Mouse (Mus musculus) myocyte (in vitro differentiated cells): ENCODE results near the gene Phex. TPM values are rescaled to one million over a fixed set of nuclear protein-coding genes. Genes with fewer than 3 reads are reported as not detected.

Experiments
- H3K27me3 ChIP-seq: one replicate; pipeline ENCODE4 v1.6.1; 2011; ENCODE audit not compliant: control insufficient read depth, insufficient read depth, insufficient read length
- H3K36me3 ChIP-seq: one replicate; pipeline ENCODE4 v1.6.1; 2011; ENCODE audit not compliant: control insufficient read depth, insufficient read depth
- H3K4me2 ChIP-seq: one replicate; pipeline ENCODE4 v1.6.1; 2011; ENCODE audit warnings: low read depth, control low read depth
- H3K4me3 ChIP-seq: one replicate; pipeline ENCODE4 v1.5.1; 2011; ENCODE audit warnings: mild to moderate bottlenecking, control low read depth, moderate library complexity
- H3K79me2 ChIP-seq: one replicate; pipeline ENCODE4 v1.6.1; 2011; ENCODE audit not compliant: control insufficient read depth, insufficient read depth
- H3ac ChIP-seq: one replicate; pipeline ENCODE4 v1.6.1; 2011; ENCODE audit not compliant: control insufficient read depth, insufficient read length
- CEBPB ChIP-seq: IDR thresholded peaks from 2 replicates; pipeline ENCODE4 v1.6.1; 2011; ENCODE audit warnings: mild to moderate bottlenecking, moderate library complexity; ENCODE audit not compliant: poor library complexity, insufficient read depth, severe bottlenecking
- E2F4 ChIP-seq: IDR thresholded peaks from one replicate; pipeline ENCODE4 v1.6.1; 2011; ENCODE audit warnings: mild to moderate bottlenecking, control low read depth, moderate library complexity; ENCODE audit not compliant: insufficient read depth
- MAX ChIP-seq: IDR thresholded peaks from one replicate; pipeline ENCODE4 v1.6.1; 2011; ENCODE audit warnings: low read depth, mild to moderate bottlenecking, control low read depth
- MYOD1 ChIP-seq, 3 experiments: IDR thresholded peaks; one replicate each; pipeline ENCODE4 v1.6.1; 2011; ENCODE audit warnings: control low read depth in 2 of 3, low read depth in 2 of 3, mild to moderate bottlenecking in 2 of 3, moderate library complexity in 1 of 3; ENCODE audit not compliant: insufficient read length in 2 of 3, control insufficient read depth in 1 of 3
- MYOG ChIP-seq, 3 experiments: IDR thresholded peaks; one replicate each; pipeline ENCODE4 v1.6.1; 2011; ENCODE audit warnings: control low read depth in 2 of 3, low read depth in 2 of 3, mild to moderate bottlenecking in 2 of 3; ENCODE audit not compliant: insufficient read length in 2 of 3, control insufficient read depth in 1 of 3, insufficient read depth in 1 of 3
- POLR2A ChIP-seq: IDR thresholded peaks from one replicate; pipeline ENCODE4 v1.6.1; 2011; ENCODE audit warnings: low read depth, mild to moderate bottlenecking, control low read depth, moderate library complexity; ENCODE audit not compliant: insufficient read length
- POLR2AphosphoS2 ChIP-seq: IDR thresholded peaks from one replicate; pipeline ENCODE4 v1.6.1; 2011; ENCODE audit warnings: low read depth, control low read depth; ENCODE audit not compliant: insufficient read length
- REST ChIP-seq: IDR thresholded peaks from one replicate; pipeline ENCODE4 v1.6.1; 2011; ENCODE audit warnings: mild to moderate bottlenecking, control low read depth, moderate library complexity; ENCODE audit not compliant: insufficient read depth, insufficient read length
- SRF ChIP-seq: IDR thresholded peaks from one replicate; pipeline ENCODE4 v1.6.1; 2011; ENCODE audit warnings: low read depth; ENCODE audit not compliant: control insufficient read depth, insufficient read length
- TCF12 ChIP-seq: IDR thresholded peaks from one replicate; pipeline ENCODE4 v1.6.1; 2011; ENCODE audit warnings: mild to moderate bottlenecking, control low read depth; ENCODE audit not compliant: poor library complexity, insufficient read depth, severe bottlenecking
- TCF3 ChIP-seq: IDR thresholded peaks from one replicate; pipeline ENCODE4 v1.6.1; 2011; ENCODE audit warnings: low read depth, control low read depth; ENCODE audit not compliant: insufficient read length
- USF1 ChIP-seq: IDR thresholded peaks from one replicate; pipeline ENCODE4 v1.6.1; 2011; ENCODE audit warnings: low read depth, mild to moderate bottlenecking, control low read depth, moderate library complexity
- polyA plus RNA-seq: library from polyadenylated mRNA; unstranded; fragments of >200 nt; fragmentation: generic; extraction: Trizol; gene quantifications from one replicate; pipeline ENCODE4 v1.2.1, GENCODE M21; 2012; ENCODE audit warnings: missing spikeins

The Phex gene
- polyA plus RNA-seq, 1 experiment: 0.25 TPM

- Histone ChIP-seq H3K4me3 (no peak overlapping the region), H3K4me2 (no peak overlapping the region), H3K79me2 (no peaks in the 10 kb centered on the region), H3ac (no peak overlapping the region), H3K36me3 (no peaks in the 10 kb centered on the region), H3K27me3 (no peaks in the 10 kb centered on the region)
- TF ChIP-seq MAX: no peak
- no peak for TF ChIP-seq TCF3
- no peak for TF ChIP-seq MYOG (IDR thresholded peaks at IDR 0.05; ENCODE audit: control insufficient read depth in 1 of 3, insufficient read depth in 1 of 3, insufficient read length in 2 of 3, low read depth in 2 of 3)
- no peak for TF ChIP-seq SRF
- no peak for TF ChIP-seq POLR2A
- no peak for TF ChIP-seq MYOD1 (IDR thresholded peaks at IDR 0.05; ENCODE audit: control insufficient read depth in 1 of 3, insufficient read length in 2 of 3, low read depth in 2 of 3)
- no peak for TF ChIP-seq E2F4
- no peak for TF ChIP-seq USF1
- TF ChIP-seq POLR2AphosphoS2: no peak
- no peak for TF ChIP-seq CEBPB
- no peak for TF ChIP-seq REST
- TF ChIP-seq TCF12: no peak
Observed at GRCm38 (mm10) chrX:157139601-157140000, 275.5 kb downstream of the Phex start.

Other genes starting within 250 kb of the Phex start
- 36.0 TPM for gene Sms, start 77.0 kb upstream of the Phex start, polyA plus RNA-seq
- 0.59 TPM for gene Yy2, start 153.7 kb upstream of the Phex start, polyA plus RNA-seq
- gene Mbtps2, start 183.4 kb upstream of the Phex start, polyA plus RNA-seq: 7.6 TPM